Mouse (Mus musculus): ENCODE results near the gene Gm28035.

Gene Gm28035

GRCm38 (mm10) chr2:30238906-30239465, 1.4 kb upstream of the Gm28035 start:
- no peak for DNase-seq (ENCODE audit: low spot score in 2 of 2)

- DNase-seq (ENCODE audit: low spot score in 2 of 2): no peak
Observed at GRCm38 (mm10) chr2:30239777-30240176, 590 bp upstream of the Gm28035 start.

GRCm38 (mm10) chr2:30242509-30242908, 2.1 kb downstream of the Gm28035 start:
- DNase-seq (ENCODE audit: low spot score in 2 of 2): no peak

- no peak for DNase-seq (ENCODE audit: low spot score in 2 of 2)
Observed at GRCm38 (mm10) chr2:30243391-30243790, 3.0 kb downstream of the Gm28035 start.

- DNase-seq (ENCODE audit: low spot score in 2 of 2): no peak
Observed at GRCm38 (mm10) chr2:30244595-30245178, 4.3 kb downstream of the Gm28035 start.

- no peak for DNase-seq (ENCODE audit: low spot score in 2 of 2)
Observed at GRCm38 (mm10) chr2:30247036-30247435, 6.7 kb downstream of the Gm28035 start.

GRCm38 (mm10) chr2:30247681-30248080, 7.3 kb downstream of the Gm28035 start:
- no peak for DNase-seq (ENCODE audit: low spot score in 2 of 2)

- no peak for DNase-seq (ENCODE audit: low spot score in 2 of 2)
Observed at GRCm38 (mm10) chr2:30249182-30249581, 8.8 kb downstream of the Gm28035 start.

- no peak for DNase-seq (ENCODE audit: low spot score in 2 of 2)
Observed at GRCm38 (mm10) chr2:30250166-30251128, 10.1 kb downstream of the Gm28035 start.

- DNase-seq (ENCODE audit: low spot score in 2 of 2): peak; percentile 67 to 71
Observed at GRCm38 (mm10) chr2:30251417-30252104, 11.2 kb downstream of the Gm28035 start.

- no peak for DNase-seq (ENCODE audit: low spot score in 2 of 2)
Observed at GRCm38 (mm10) chr2:30252521-30252920, 12.2 kb downstream of the Gm28035 start.

GRCm38 (mm10) chr2:30253809-30254208, 13.4 kb downstream of the Gm28035 start:
- DNase-seq (ENCODE audit: low spot score in 2 of 2): no peak

GRCm38 (mm10) chr2:30255631-30256395, 15.4 kb downstream of the Gm28035 start:
- no peak for DNase-seq (ENCODE audit: low spot score in 2 of 2)

- no peak for DNase-seq (ENCODE audit: low spot score in 2 of 2)
Observed at GRCm38 (mm10) chr2:30256616-30257350, 16.4 kb downstream of the Gm28035 start.

GRCm38 (mm10) chr2:30257699-30258460, 17.5 kb downstream of the Gm28035 start:
- peak; percentile 44 to 65 for DNase-seq (ENCODE audit: low spot score in 2 of 2)

- peak in 1 of 2 experiments; percentile 27 for DNase-seq (ENCODE audit: low spot score in 2 of 2)
Observed at GRCm38 (mm10) chr2:30258600-30258999, 18.2 kb downstream of the Gm28035 start.

GRCm38 (mm10) chr2:30259131-30260064, 19.0 kb downstream of the Gm28035 start:
- DNase-seq (ENCODE audit: low spot score in 2 of 2): no peak

- no peak for DNase-seq (ENCODE audit: low spot score in 2 of 2)
Observed at GRCm38 (mm10) chr2:30261064-30261736, 20.8 kb downstream of the Gm28035 start.

Data from natural killer cell, adult 2 months (primary cell).